15 mouse cellular contexts compared by ENCODE assay signal in genomic region chr9:61269151-61269870, GRCm38 (mm10).
"Had no signal": no experiment of that assay in that cellular context is flagged by ENCODE, and none has a peak within 500 bp of the region (broad histone marks: within the 10 kb centered on the region; RNA-seq: fewer than 3 reads in every experiment).

No protein-coding gene starts in this region.

- DNase-seq: kidney, adult 2 months; kidney, postnatal 14 days; liver; lung, adult 2 months; lung, postnatal 36 days; right cerebral cortex, adult 18-20 months; thymus, adult 18-20 months; thymus, postnatal 14 days had no signal

- H3K4me3 ChIP-seq: kidney, embryonic 15.5 days; left cerebral cortex, adult 2 months; limb, embryonic 12.5 days; liver, embryonic 15.5 days; midbrain, embryonic 13.5 days; neural tube, embryonic 15.5 days had no signal

- H3K4me2 ChIP-seq: kidney, embryonic 15.5 days; limb, embryonic 12.5 days; liver, embryonic 15.5 days; midbrain, embryonic 13.5 days; neural tube, embryonic 15.5 days had no signal

- ATAC-seq: lung, postnatal 0 days; midbrain, embryonic 13.5 days had no signal

- H3K4me1 ChIP-seq: kidney, embryonic 15.5 days; liver, embryonic 15.5 days had no signal

- H3K27ac ChIP-seq: kidney, embryonic 15.5 days; left cerebral cortex, adult 2 months; limb, embryonic 12.5 days; liver, embryonic 15.5 days; midbrain, embryonic 13.5 days; neural tube, embryonic 15.5 days had no signal

- H3K36me3 ChIP-seq: kidney, embryonic 15.5 days; limb, embryonic 12.5 days; liver, embryonic 15.5 days; midbrain, embryonic 13.5 days; neural tube, embryonic 15.5 days had no signal

- H3K9me3 ChIP-seq: liver, embryonic 15.5 days had no signal

- H3K9ac ChIP-seq: kidney, embryonic 15.5 days; limb, embryonic 12.5 days; liver, embryonic 15.5 days; midbrain, embryonic 13.5 days; neural tube, embryonic 15.5 days had no signal
